Mouse (Mus musculus) C2C12 (cell line): ENCODE data around the gene Arf5. TPM values are rescaled to one million over a fixed set of nuclear protein-coding genes. Genes with fewer than 3 reads are reported as not detected.

ENCODE experiments used
- H3K27me3 ChIP-seq: one replicate; pipeline ENCODE4 v1.6.1; 2011; ENCODE audit not compliant: control insufficient read depth, insufficient read depth, insufficient read length
- H3K36me3 ChIP-seq: one replicate; pipeline ENCODE4 v1.6.1; 2011; ENCODE audit not compliant: control insufficient read depth, insufficient read depth
- H3K4me3 ChIP-seq: one replicate; pipeline ENCODE4 v1.5.1; 2011; ENCODE audit warnings: mild to moderate bottlenecking, control low read depth; ENCODE audit not compliant: poor library complexity, insufficient read depth, severe bottlenecking
- H3K79me2 ChIP-seq: one replicate; pipeline ENCODE4 v1.6.1; 2011; ENCODE audit not compliant: control insufficient read depth, insufficient read depth
- H3K79me3 ChIP-seq: one replicate; pipeline ENCODE4 v1.6.1; 2011; ENCODE audit warnings: low read depth, control low read depth
- H3ac ChIP-seq: one replicate; pipeline ENCODE3; 2011; ENCODE audit warnings: low read depth; ENCODE audit not compliant: control insufficient read depth, insufficient read length
- CEBPB ChIP-seq: IDR thresholded peaks from one replicate; pipeline ENCODE4 v1.6.1; 2011; ENCODE audit warnings: low read depth, mild to moderate bottlenecking, control low read depth, moderate library complexity
- CTCF ChIP-seq: IDR thresholded peaks from one replicate; pipeline ENCODE4 v1.5.1; 2011; ENCODE audit not compliant: control insufficient read depth, insufficient read depth, insufficient read length
- FOSL1 ChIP-seq: IDR thresholded peaks from one replicate; pipeline ENCODE4 v1.8.0; 2011; ENCODE audit warnings: mild to moderate bottlenecking, low read length; ENCODE audit not compliant: poor library complexity, insufficient read depth, severe bottlenecking
- MAX ChIP-seq: IDR thresholded peaks from one replicate; pipeline ENCODE4 v1.6.1; 2011; ENCODE audit warnings: mild to moderate bottlenecking, control low read depth
- MYOD1 ChIP-seq: IDR thresholded peaks from one replicate; pipeline ENCODE4 v1.6.1; 2011; ENCODE audit warnings: low read depth; ENCODE audit not compliant: control insufficient read depth, insufficient read length
- MYOG ChIP-seq: IDR thresholded peaks from one replicate; pipeline ENCODE4 v1.6.1; 2011; ENCODE audit not compliant: control insufficient read depth, insufficient read length; ENCODE audit errors: extremely low read depth
- USF1 ChIP-seq: IDR thresholded peaks from one replicate; pipeline ENCODE4 v1.6.1; 2011; ENCODE audit warnings: low read depth, mild to moderate bottlenecking, control low read depth, moderate library complexity
- polyA plus RNA-seq: library from polyadenylated mRNA; unstranded; fragments of >200 nt; fragmentation: generic; extraction: Trizol; gene quantifications from one replicate; pipeline ENCODE4 v1.2.1, GENCODE M21; 2012; ENCODE audit warnings: missing spikeins

Gene Arf5
- polyA plus RNA-seq, 1 experiment: 203 TPM

DNA sequence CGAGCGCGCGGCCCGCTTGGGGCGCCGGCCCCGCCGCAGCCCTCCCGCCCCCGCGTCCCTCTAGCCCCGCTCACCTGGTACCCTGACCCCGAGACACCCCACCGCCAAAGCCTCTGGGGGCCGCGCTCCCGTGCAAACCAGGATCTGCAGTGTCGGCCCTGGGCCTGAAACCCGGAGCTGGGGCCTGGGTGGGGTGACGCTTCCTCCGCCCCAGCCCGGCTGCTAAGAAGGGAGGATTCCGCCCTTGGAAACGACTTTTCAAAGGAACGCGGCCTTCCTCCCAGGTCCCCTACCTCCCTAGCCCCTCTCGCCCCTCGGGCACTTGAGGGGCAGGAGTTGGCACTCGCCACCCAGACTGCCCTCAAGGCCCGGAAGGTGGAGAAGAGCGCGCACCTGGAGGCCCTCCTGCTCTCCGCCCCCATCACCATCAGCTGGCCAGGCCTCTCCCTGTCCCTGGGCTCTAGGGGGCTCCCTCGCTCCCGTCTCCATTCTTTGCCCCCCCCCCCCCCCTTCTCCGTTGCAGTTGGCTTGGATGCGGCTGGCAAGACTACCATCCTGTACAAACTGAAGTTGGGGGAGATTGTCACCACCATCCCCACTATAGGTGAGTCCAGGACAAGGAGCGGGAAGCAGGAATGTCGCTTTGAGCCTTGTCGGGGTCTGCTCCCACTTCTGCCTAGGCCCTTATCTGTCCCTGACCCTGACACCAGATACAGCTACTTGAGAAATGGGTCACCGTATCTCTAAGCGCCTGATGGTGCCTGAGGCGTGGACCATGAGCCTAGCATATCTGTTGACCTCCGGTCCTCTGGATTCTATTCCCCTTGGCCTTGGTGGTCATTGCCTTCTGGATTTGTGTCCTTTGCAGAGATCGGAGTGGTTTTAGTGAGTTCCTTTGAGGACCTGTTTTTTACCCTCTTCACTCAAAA, 671 bp downstream of the Arf5 start:
- TF ChIP-seq CTCF (peak; percentile 44), FOSL1 (no peak)
- H3K79me3 ChIP-seq: peaks cover 14% of the 10 kb centered on the region
- peak overlapping the region; percentile 95 for H3ac ChIP-seq
- H3K27me3 ChIP-seq: no peaks in the 10 kb centered on the region
- H3K4me3 ChIP-seq: peak overlapping the region; percentile 89
- H3K79me2 ChIP-seq: peaks cover 32% of the 10 kb centered on the region
- H3K36me3 ChIP-seq: peaks cover 10% of the 10 kb centered on the region

DNA sequence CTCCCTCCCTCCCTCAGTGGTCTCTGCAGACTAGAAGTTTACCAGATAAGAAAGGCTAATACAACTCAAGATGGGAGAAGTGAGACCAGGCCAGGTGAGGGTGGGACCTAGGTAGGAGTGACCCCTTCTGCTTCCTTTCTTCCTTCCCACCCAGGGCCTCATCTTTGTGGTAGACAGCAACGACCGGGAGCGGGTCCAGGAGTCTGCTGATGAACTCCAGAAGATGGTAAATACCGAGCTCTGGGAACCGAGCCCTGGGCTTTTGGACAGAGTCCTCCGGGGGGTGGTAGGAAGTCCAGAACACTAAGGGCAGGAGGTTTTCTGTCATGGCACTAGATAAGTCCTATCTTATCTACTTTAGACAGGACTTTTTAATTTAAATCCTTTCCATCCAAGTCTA, 1.7 kb downstream of the Arf5 start:
- TF ChIP-seq MAX (no peak), USF1 (no peak), CEBPB (no peak), MYOD1 (no peak), MYOG (no peak)
- H3K79me2 ChIP-seq: peaks cover 25% of the 10 kb centered on the region
- no peak overlapping the region for H3ac ChIP-seq
- H3K36me3 ChIP-seq: peaks cover 6% of the 10 kb centered on the region
- no peaks in the 10 kb centered on the region for H3K27me3 ChIP-seq
- H3K79me3 ChIP-seq: peaks cover 11% of the 10 kb centered on the region
- no peak overlapping the region for H3K4me3 ChIP-seq

DNA sequence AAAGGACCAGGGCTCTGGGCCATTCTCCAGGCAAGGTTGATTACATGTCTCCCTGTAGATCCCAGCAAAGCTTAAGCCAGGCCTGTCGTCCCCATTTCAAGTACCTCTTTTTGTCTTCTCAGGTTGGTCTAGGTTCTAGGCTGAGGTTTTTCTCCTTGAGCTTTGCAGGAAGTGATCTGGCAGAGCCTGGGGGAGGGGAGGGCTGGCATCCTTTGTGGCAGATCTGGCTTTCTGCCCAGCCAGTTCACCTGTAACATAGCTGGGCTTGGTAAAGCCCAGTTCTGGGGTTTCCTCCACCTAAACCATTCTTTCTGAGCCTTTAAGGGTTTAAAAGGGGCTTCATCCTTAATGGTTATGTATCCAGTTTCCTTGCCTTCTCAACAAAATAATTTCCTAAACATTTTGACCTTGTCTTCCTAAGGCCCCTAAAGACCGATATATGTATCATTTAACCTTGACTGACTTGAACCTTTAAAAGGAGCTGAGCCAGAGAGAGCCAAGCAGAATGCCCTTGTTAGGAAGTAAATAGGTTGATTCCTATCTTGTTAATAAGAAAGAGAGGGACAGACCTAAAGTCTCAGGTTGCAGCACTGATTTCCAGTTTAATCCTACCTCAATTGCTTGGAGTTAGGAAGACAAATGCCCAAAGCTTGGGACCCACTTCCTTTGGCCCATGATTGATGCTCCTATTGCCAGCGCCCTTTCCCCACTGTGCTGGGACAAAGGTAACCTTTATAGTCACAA, 3.9 kb downstream of the Arf5 start, which contains the start of gene Fscn3:
Gene Fscn3, plus strand, starts transcription at position 694 of the 744 bp plus-strand sequence.
- TF ChIP-seq MYOD1 (no peak), CEBPB (no peak), CTCF (no peak), FOSL1 (no peak), USF1 (no peak), MAX (no peak), MYOG (no peak)

DNA sequence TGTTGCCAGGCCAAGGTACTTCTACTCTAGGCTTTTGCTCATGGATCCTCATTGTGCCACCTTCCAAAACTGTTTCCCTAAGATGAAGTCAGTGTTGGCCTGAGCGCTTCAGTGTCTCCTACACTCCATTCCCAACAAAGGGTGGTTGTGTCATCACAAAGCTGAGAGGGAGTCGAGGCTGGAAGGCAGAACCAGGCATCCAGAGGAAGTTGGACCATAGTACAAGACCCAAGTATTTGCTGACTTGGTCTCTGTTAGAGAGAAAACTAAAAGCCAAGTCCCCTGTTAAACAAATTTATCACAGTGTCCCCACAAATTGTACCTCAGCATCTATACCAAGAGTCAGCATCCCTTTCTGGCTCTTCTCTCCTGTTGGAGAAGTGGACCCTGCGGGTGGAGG, 4.9 kb downstream of the Arf5 start, which contains the start of gene Gcc1:
Gene Gcc1, minus strand, starts transcription at position 101 of the 400 bp plus-strand sequence.
- H3K79me3 ChIP-seq: peaks cover 7% of the 10 kb centered on the region
- peaks cover 6% of the 10 kb centered on the region for H3K36me3 ChIP-seq
- TF ChIP-seq MYOD1 (no peak), MYOG (no peak), CEBPB (no peak), FOSL1 (no peak), MAX (no peak), USF1 (no peak), CTCF (no peak)
- no peak within 1 kb of the TSS for H3ac ChIP-seq
- H3K79me2 ChIP-seq: peaks cover 15% of the 10 kb centered on the region
- H3K27me3 ChIP-seq: no peaks in the 10 kb centered on the region
- H3K4me3 ChIP-seq: no peak within 1 kb of the TSS

More for the DNA sequence above, 3.9 kb downstream of the Arf5 start, which contains the start of gene Fscn3:
- Histone ChIP-seq H3K79me3 (peaks cover 7% of the 10 kb centered on the region), H3K4me3 (no peak within 1 kb of the TSS), H3K79me2 (peaks cover 15% of the 10 kb centered on the region), H3K27me3 (no peaks in the 10 kb centered on the region), H3K36me3 (peaks cover 6% of the 10 kb centered on the region), H3ac (no peak within 1 kb of the TSS)

DNA sequence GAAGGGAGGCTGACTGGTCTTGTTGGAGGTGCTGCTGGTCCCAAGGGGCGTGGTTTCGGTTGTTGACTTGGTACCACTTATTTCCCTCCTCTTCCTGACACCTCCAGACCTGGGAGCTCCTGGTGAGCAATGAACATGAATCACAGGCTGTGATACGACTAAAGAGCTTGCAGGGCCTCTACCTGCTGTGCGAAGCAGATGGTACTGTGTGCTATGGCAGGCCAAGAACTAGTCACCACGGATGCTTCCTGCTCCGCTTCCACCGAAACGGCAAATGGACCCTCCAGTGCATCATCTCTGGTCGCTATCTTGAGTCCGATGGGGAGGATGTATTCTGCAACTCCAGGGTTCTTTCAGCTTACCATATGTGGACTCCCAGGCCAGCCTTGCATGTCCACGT, 6.5 kb downstream of the Arf5 start:
- peaks cover 2% of the 10 kb centered on the region for H3K79me3 ChIP-seq
- TF ChIP-seq FOSL1: no peak
- no peak for TF ChIP-seq MYOG
- no peak for TF ChIP-seq USF1

More for the DNA sequence above, 6.5 kb downstream of the Arf5 start:
- Histone ChIP-seq H3K27me3 (no peaks in the 10 kb centered on the region), H3K79me2 (peaks cover 2% of the 10 kb centered on the region), H3K4me3 (no peak overlapping the region), H3K36me3 (peaks cover 6% of the 10 kb centered on the region), H3ac (no peak overlapping the region)
